Mouse (Mus musculus) myocyte (in vitro differentiated cells): ENCODE measurements at regions not wholly inside any gene's neighbourhood (a gene's known extent, or its start where the extent isn't known, plus 50 kb on each side); places are given as distances from the start of the nearest gene placed in this dataset.

Experiments
- H3K27me3 ChIP-seq: one replicate; pipeline ENCODE4 v1.6.1; 2011; ENCODE audit not compliant: control insufficient read depth, insufficient read depth, insufficient read length
- H3K36me3 ChIP-seq: one replicate; pipeline ENCODE4 v1.6.1; 2011; ENCODE audit not compliant: control insufficient read depth, insufficient read depth
- H3K4me2 ChIP-seq: one replicate; pipeline ENCODE4 v1.6.1; 2011; ENCODE audit warnings: low read depth, control low read depth
- H3K4me3 ChIP-seq: one replicate; pipeline ENCODE4 v1.5.1; 2011; ENCODE audit warnings: mild to moderate bottlenecking, control low read depth, moderate library complexity
- H3K79me2 ChIP-seq: one replicate; pipeline ENCODE4 v1.6.1; 2011; ENCODE audit not compliant: control insufficient read depth, insufficient read depth
- H3ac ChIP-seq: one replicate; pipeline ENCODE4 v1.6.1; 2011; ENCODE audit not compliant: control insufficient read depth, insufficient read length
- CEBPB ChIP-seq: IDR thresholded peaks from 2 replicates; pipeline ENCODE4 v1.6.1; 2011; ENCODE audit warnings: mild to moderate bottlenecking, moderate library complexity; ENCODE audit not compliant: poor library complexity, insufficient read depth, severe bottlenecking
- E2F4 ChIP-seq: IDR thresholded peaks from one replicate; pipeline ENCODE4 v1.6.1; 2011; ENCODE audit warnings: mild to moderate bottlenecking, control low read depth, moderate library complexity; ENCODE audit not compliant: insufficient read depth
- MAX ChIP-seq: IDR thresholded peaks from one replicate; pipeline ENCODE4 v1.6.1; 2011; ENCODE audit warnings: low read depth, mild to moderate bottlenecking, control low read depth
- MYOD1 ChIP-seq, 3 experiments: IDR thresholded peaks; one replicate each; pipeline ENCODE4 v1.6.1; 2011; ENCODE audit warnings: control low read depth in 2 of 3, low read depth in 2 of 3, mild to moderate bottlenecking in 2 of 3, moderate library complexity in 1 of 3; ENCODE audit not compliant: insufficient read length in 2 of 3, control insufficient read depth in 1 of 3
- MYOG ChIP-seq, 3 experiments: IDR thresholded peaks; one replicate each; pipeline ENCODE4 v1.6.1; 2011; ENCODE audit warnings: control low read depth in 2 of 3, low read depth in 2 of 3, mild to moderate bottlenecking in 2 of 3; ENCODE audit not compliant: insufficient read length in 2 of 3, control insufficient read depth in 1 of 3, insufficient read depth in 1 of 3
- POLR2A ChIP-seq: IDR thresholded peaks from one replicate; pipeline ENCODE4 v1.6.1; 2011; ENCODE audit warnings: low read depth, mild to moderate bottlenecking, control low read depth, moderate library complexity; ENCODE audit not compliant: insufficient read length
- POLR2AphosphoS2 ChIP-seq: IDR thresholded peaks from one replicate; pipeline ENCODE4 v1.6.1; 2011; ENCODE audit warnings: low read depth, control low read depth; ENCODE audit not compliant: insufficient read length
- REST ChIP-seq: IDR thresholded peaks from one replicate; pipeline ENCODE4 v1.6.1; 2011; ENCODE audit warnings: mild to moderate bottlenecking, control low read depth, moderate library complexity; ENCODE audit not compliant: insufficient read depth, insufficient read length
- SRF ChIP-seq: IDR thresholded peaks from one replicate; pipeline ENCODE4 v1.6.1; 2011; ENCODE audit warnings: low read depth; ENCODE audit not compliant: control insufficient read depth, insufficient read length
- TCF12 ChIP-seq: IDR thresholded peaks from one replicate; pipeline ENCODE4 v1.6.1; 2011; ENCODE audit warnings: mild to moderate bottlenecking, control low read depth; ENCODE audit not compliant: poor library complexity, insufficient read depth, severe bottlenecking
- TCF3 ChIP-seq: IDR thresholded peaks from one replicate; pipeline ENCODE4 v1.6.1; 2011; ENCODE audit warnings: low read depth, control low read depth; ENCODE audit not compliant: insufficient read length
- USF1 ChIP-seq: IDR thresholded peaks from one replicate; pipeline ENCODE4 v1.6.1; 2011; ENCODE audit warnings: low read depth, mild to moderate bottlenecking, control low read depth, moderate library complexity

- TF ChIP-seq REST: no peak
- TF ChIP-seq TCF3: no peak
- TF ChIP-seq MYOD1 (IDR thresholded peaks at IDR 0.05; ENCODE audit: control insufficient read depth in 1 of 3, insufficient read length in 2 of 3, low read depth in 2 of 3): no peak
- no peak for TF ChIP-seq POLR2A
- TF ChIP-seq MYOG (IDR thresholded peaks at IDR 0.05; ENCODE audit: control insufficient read depth in 1 of 3, insufficient read depth in 1 of 3, insufficient read length in 2 of 3, low read depth in 2 of 3): no peak
- TF ChIP-seq SRF: no peak
- no peaks in the 10 kb centered on the region for H3K79me2 ChIP-seq
- no peak overlapping the region for H3K4me3 ChIP-seq
- H3ac ChIP-seq: no peak overlapping the region
- H3K27me3 ChIP-seq: no peaks in the 10 kb centered on the region
- no peak overlapping the region for H3K4me2 ChIP-seq
- no peaks in the 10 kb centered on the region for H3K36me3 ChIP-seq
Measured at GRCm38 (mm10) chr7:64082201-64082600, 71.4 kb upstream of the Trpm1 start.

GRCm38 (mm10) chr7:64081618-64082017, 72.0 kb upstream of the Trpm1 start:
- Histone ChIP-seq H3K4me3 (no peak overlapping the region), H3K4me2 (no peak overlapping the region), H3K79me2 (no peaks in the 10 kb centered on the region), H3K36me3 (no peaks in the 10 kb centered on the region), H3K27me3 (no peaks in the 10 kb centered on the region), H3ac (no peak overlapping the region)
- no peak for TF ChIP-seq CEBPB
- TF ChIP-seq REST: no peak
- no peak for TF ChIP-seq SRF

GRCm38 (mm10) chr7:64081019-64081418, 72.6 kb upstream of the Trpm1 start:
- no peak overlapping the region for H3ac ChIP-seq
- no peaks in the 10 kb centered on the region for H3K36me3 ChIP-seq
- H3K4me3 ChIP-seq: no peak overlapping the region
- H3K79me2 ChIP-seq: no peaks in the 10 kb centered on the region
- no peak for TF ChIP-seq TCF12
- TF ChIP-seq TCF3: no peak
- no peak for TF ChIP-seq REST
- TF ChIP-seq MYOG (IDR thresholded peaks at IDR 0.05; ENCODE audit: control insufficient read depth in 1 of 3, insufficient read depth in 1 of 3, insufficient read length in 2 of 3, low read depth in 2 of 3): no peak
- TF ChIP-seq MYOD1 (IDR thresholded peaks at IDR 0.05; ENCODE audit: control insufficient read depth in 1 of 3, insufficient read length in 2 of 3, low read depth in 2 of 3): no peak
- no peak for TF ChIP-seq SRF
- TF ChIP-seq POLR2A: no peak
- no peak for TF ChIP-seq E2F4
- no peak for TF ChIP-seq MAX
- no peak for TF ChIP-seq CEBPB
- no peak for TF ChIP-seq POLR2AphosphoS2
- no peaks in the 10 kb centered on the region for H3K27me3 ChIP-seq
- no peak overlapping the region for H3K4me2 ChIP-seq

- H3K4me2 ChIP-seq: no peak overlapping the region
- H3K36me3 ChIP-seq: no peaks in the 10 kb centered on the region
- H3K4me3 ChIP-seq: no peak overlapping the region
- H3K79me2 ChIP-seq: no peaks in the 10 kb centered on the region
- TF ChIP-seq MAX (no peak), MYOG (IDR thresholded peaks at IDR 0.05; ENCODE audit: control insufficient read depth in 1 of 3, insufficient read depth in 1 of 3, insufficient read length in 2 of 3, low read depth in 2 of 3) (no peak), E2F4 (no peak), MYOD1 (IDR thresholded peaks at IDR 0.05; ENCODE audit: control insufficient read depth in 1 of 3, insufficient read length in 2 of 3, low read depth in 2 of 3) (no peak), REST (no peak), TCF12 (no peak), TCF3 (no peak), CEBPB (no peak), POLR2A (no peak), USF1 (no peak), SRF (no peak), POLR2AphosphoS2 (no peak)
- H3K27me3 ChIP-seq: no peaks in the 10 kb centered on the region
- no peak overlapping the region for H3ac ChIP-seq
Measured at GRCm38 (mm10) chr7:64079301-64079700, 74.3 kb upstream of the Trpm1 start.

- Histone ChIP-seq H3K27me3 (no peaks in the 10 kb centered on the region), H3K4me2 (no peak overlapping the region), H3K79me2 (no peaks in the 10 kb centered on the region), H3ac (no peak overlapping the region), H3K4me3 (no peak overlapping the region), H3K36me3 (no peaks in the 10 kb centered on the region)
- TF ChIP-seq MAX: no peak
- no peak for TF ChIP-seq MYOD1 (IDR thresholded peaks at IDR 0.05; ENCODE audit: control insufficient read depth in 1 of 3, insufficient read length in 2 of 3, low read depth in 2 of 3)
- TF ChIP-seq POLR2A: no peak
- TF ChIP-seq MYOG (IDR thresholded peaks at IDR 0.05; ENCODE audit: control insufficient read depth in 1 of 3, insufficient read depth in 1 of 3, insufficient read length in 2 of 3, low read depth in 2 of 3): no peak
- no peak for TF ChIP-seq CEBPB
- no peak for TF ChIP-seq SRF
- no peak for TF ChIP-seq REST
- TF ChIP-seq TCF12: no peak
- no peak for TF ChIP-seq TCF3
- TF ChIP-seq POLR2AphosphoS2: no peak
- TF ChIP-seq E2F4: no peak
- TF ChIP-seq USF1: no peak
Measured at GRCm38 (mm10) chr7:64078646-64079045, 75.0 kb upstream of the Trpm1 start.
